Mouse (Mus musculus): ENCODE results near the gene Atxn7l1.

Atxn7l1 gene

GRCm38 (mm10) chr12:33379624-33380445 is 232.3 kb downstream of the Atxn7l1 start:
- DNase-seq (ENCODE audit: low spot score), result peak; percentile 64

GRCm38 (mm10) chr12:33388842-33389241 is 241.3 kb downstream of the Atxn7l1 start:
- DNase-seq (ENCODE audit: low spot score), result peak; percentile 44

- DNase-seq (ENCODE audit: low spot score), result no peak
Observed at GRCm38 (mm10) chr12:33390844-33391560, 243.5 kb downstream of the Atxn7l1 start.

GRCm38 (mm10) chr12:33394804-33395623 is 247.5 kb downstream of the Atxn7l1 start, which contains the start of gene Efcab10:
TSS of gene Efcab10 (plus strand) at chr12:33394854.
- no peak for DNase-seq (ENCODE audit: low spot score)

GRCm38 (mm10) chr12:33403265-33403693 is 255.8 kb downstream of the Atxn7l1 start:
- no peak for DNase-seq (ENCODE audit: low spot score)

GRCm38 (mm10) chr12:33404996-33405395 is 257.5 kb downstream of the Atxn7l1 start:
- DNase-seq (ENCODE audit: low spot score), result no peak

GRCm38 (mm10) chr12:33405398-33406026 is 258.0 kb downstream of the Atxn7l1 start:
- no peak for DNase-seq (ENCODE audit: low spot score)

- DNase-seq (ENCODE audit: low spot score), result peak; percentile 3
Observed at GRCm38 (mm10) chr12:33411580-33412151, 264.2 kb downstream of the Atxn7l1 start.
